Comparison of ENCODE assay signal across 28 mouse cellular contexts in the genomic region with DNA sequence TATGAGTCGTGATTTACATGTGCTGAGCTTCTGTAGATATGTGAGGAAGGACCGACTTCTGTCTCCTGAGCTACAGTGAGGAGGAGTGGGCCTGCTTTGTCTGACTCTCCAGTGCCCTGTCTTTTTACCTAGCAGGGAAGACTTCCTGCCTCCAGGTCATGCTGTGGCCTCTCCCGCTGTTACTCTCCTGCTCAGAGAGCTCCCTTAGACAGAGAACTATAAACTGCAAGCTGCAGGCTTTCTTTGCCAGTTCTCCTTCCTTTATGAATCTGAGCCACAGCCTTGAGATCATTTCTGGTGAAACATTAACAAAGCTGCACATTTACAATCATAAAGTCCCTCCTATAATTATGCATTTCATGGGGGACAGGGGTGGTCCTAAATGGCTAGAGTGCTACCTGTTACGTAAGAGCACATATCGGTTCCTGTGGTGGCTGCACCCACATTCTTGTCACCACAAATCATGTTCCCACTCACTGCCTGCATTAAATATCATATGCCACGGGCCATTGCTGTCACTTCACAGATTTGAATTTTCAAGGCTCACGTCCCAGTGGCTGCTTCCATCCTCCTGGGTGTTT.
"Had no signal": no experiment of that assay in that cellular context is flagged by ENCODE, and none has a peak within 500 bp of the region (broad histone marks: within the 10 kb centered on the region; RNA-seq: fewer than 3 reads in every experiment).

No protein-coding gene starts in this region.

- H3K36me3 ChIP-seq: heart, embryonic 13.5 days; heart, embryonic 15.5 days; hindbrain, embryonic 10.5 days; hindbrain, embryonic 12.5 days; limb, embryonic 10.5 days; limb, embryonic 12.5 days; liver, embryonic 13.5 days had no signal

- H3K4me2 ChIP-seq: heart, embryonic 11.5 days; heart, embryonic 13.5 days; heart, embryonic 15.5 days; hindbrain, embryonic 12.5 days; hindbrain, embryonic 14.5 days; limb, embryonic 12.5 days; liver, embryonic 11.5 days; liver, embryonic 13.5 days had no signal

- H3K9me3 ChIP-seq: heart, embryonic 13.5 days; heart, embryonic 15.5 days; hindbrain, embryonic 10.5 days; hindbrain, embryonic 12.5 days; limb, embryonic 10.5 days; limb, embryonic 12.5 days; liver, embryonic 13.5 days had no signal

- H3K4me1 ChIP-seq: heart, embryonic 13.5 days; heart, embryonic 15.5 days; hindbrain, embryonic 10.5 days; hindbrain, embryonic 12.5 days; limb, embryonic 10.5 days; limb, embryonic 12.5 days; liver, embryonic 13.5 days had no signal

- H3K27me3 ChIP-seq: heart, embryonic 13.5 days; heart, embryonic 15.5 days; hindbrain, embryonic 12.5 days; limb, embryonic 12.5 days; liver, embryonic 13.5 days had no signal

- H3K27ac ChIP-seq: gastrocnemius, adult 2 months; heart, adult 2 months; heart, embryonic 13.5 days; heart, embryonic 15.5 days; hindbrain, embryonic 10.5 days; hindbrain, embryonic 12.5 days; hindbrain, embryonic 14.5 days; left cerebral cortex, adult 2 months; limb, embryonic 10.5 days; limb, embryonic 12.5 days; liver, embryonic 13.5 days had no signal

- DNase-seq: gastrocnemius, adult 2 months; gastrocnemius, postnatal 10 days; gastrocnemius, postnatal 25 days; heart, adult 2 months; heart, postnatal 14 days; heart, postnatal 4 days; kidney, adult 18-20 months; kidney, adult 8-10 months; kidney, postnatal 10 days; kidney, postnatal 25 days; kidney, postnatal 4 days; layer of hippocampus, adult 9-11 months; layer of hippocampus, postnatal 36 days; liver; liver, embryonic 13.5 days had no signal

- ATAC-seq: forebrain, embryonic 16.5 days; hindbrain, embryonic 16.5 days; inflammation-experienced regulatory T-cells, adult 6 months had no signal

- H3K9ac ChIP-seq: heart, embryonic 13.5 days; heart, embryonic 15.5 days; hindbrain, embryonic 12.5 days; hindbrain, embryonic 14.5 days; limb, embryonic 12.5 days; liver, embryonic 13.5 days had no signal

- H3K4me3 ChIP-seq: gastrocnemius, adult 2 months; heart, adult 2 months; heart, embryonic 13.5 days; heart, embryonic 15.5 days; hindbrain, embryonic 10.5 days; hindbrain, embryonic 12.5 days; left cerebral cortex, adult 2 months; limb, embryonic 10.5 days; limb, embryonic 12.5 days; liver, embryonic 13.5 days had no signal
